Mouse (Mus musculus) lung, postnatal 36 days (tissue): ENCODE data around the gene Trp53.

ENCODE experiments used
- DNase-seq: peaks from one replicate; pipeline ENCODE4 v3.0.0; 2022; ENCODE audit warnings: mixed read lengths

Trp53 gene

DNA sequence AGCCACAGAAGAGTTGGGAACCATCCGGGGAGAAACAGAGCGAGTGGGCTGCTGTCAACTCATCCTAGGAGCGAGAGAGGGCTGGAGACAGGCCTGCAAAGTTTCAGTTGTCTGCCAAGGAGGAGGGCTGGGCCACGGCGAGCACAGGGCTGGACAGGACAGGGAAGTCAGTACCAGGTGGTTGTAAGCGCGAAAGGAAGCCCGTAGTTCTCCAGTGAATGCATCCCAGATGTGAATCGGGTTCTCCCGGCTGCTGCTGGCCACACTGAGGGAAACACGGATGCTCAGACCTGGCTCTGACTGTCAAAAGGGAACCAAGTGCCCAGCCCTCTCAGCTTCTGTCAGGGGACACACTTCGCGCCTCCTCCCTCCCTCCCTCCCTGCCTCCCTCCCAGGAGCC lies 16.8 kb upstream of the Trp53 start:
- DNase-seq: no peak

GRCm38 (mm10) chr11:69564391-69564790 lies 15.8 kb upstream of the Trp53 start:
- no peak for DNase-seq

GRCm38 (mm10) chr11:69565131-69565530 lies 15.0 kb upstream of the Trp53 start:
- DNase-seq: peak; percentile 15

DNA sequence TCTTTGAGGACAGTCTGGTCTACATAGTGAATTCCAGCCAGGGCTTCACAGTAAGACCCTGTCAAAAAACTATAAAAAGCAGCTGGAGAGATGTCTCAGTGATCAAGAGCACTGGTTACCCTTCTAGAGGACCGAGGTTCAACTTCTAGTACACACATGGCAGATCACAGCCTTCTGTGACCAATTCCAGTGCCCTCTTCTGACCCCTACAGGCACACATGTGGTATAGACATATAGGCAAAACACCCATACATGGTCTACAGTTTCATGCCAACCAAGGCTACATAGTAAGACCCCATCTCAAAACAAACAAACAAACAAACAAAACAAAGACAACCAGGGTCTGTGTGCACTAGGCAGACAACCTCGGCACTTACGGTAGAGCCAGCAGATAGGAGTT lies 4.9 kb upstream of the Trp53 start:
- peak; percentile 20 for DNase-seq

- no peak for DNase-seq
Measured at GRCm38 (mm10) chr11:69576307-69576706, 3.9 kb upstream of the Trp53 start.

DNA sequence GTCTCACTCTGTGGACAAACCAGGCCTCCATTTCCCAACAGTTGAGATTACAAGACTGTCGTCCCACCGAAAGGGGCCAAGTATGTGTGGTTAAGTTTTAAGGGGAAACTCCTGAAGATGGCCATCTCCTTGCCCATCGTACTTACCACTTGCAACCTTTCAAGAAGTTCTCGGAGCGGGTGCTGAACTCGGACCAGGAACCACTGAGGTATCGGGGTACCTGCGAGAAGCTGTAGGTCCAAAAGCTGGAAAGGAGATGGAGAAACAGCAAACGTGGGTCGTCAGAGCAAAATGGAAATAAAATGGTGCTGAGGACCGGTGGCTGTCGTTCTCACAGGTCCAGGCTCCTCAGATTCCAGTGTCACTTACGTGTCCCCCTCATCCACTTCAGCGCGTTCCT lies 1.9 kb upstream of the Trp53 start:
- no peak for DNase-seq

GRCm38 (mm10) chr11:69579128-69580017 lies 786 bp upstream of the Trp53 start:
- DNase-seq: peak; percentile 97

- peak; percentile 8 for DNase-seq
Measured at GRCm38 (mm10) chr11:69580572-69581146, 500 bp downstream of the Trp53 start.

DNA sequence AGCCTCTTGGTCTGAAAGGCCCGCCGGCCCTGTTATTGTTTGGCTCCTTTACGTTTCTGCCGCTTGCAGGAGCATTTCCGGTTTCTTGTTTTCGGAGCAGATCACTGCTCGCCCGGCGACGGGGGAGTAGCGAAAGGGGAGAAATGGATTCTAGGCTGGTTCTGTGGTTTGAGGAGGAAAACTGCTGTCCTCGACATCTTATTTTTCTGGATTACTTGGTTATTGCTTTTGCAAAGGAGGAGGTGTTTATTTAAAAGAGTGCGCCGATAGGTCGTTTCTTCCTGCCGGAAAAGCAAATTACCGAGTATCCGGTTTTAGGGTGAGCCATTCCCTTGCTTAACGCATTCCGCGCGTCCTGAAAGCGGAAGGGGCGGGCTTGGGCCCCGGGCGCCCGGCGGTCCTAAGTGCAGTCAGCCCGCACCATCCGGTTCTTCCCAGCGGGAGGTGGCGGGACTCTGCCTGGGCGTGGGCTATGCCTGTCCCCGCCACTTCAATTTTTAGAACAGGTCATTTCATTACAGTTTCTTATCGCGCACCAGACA lies 1.1 kb downstream of the Trp53 start:
- peak; percentile 96 for DNase-seq

- DNase-seq: no peak
Measured at GRCm38 (mm10) chr11:69581814-69582213, 1.7 kb downstream of the Trp53 start.

DNA sequence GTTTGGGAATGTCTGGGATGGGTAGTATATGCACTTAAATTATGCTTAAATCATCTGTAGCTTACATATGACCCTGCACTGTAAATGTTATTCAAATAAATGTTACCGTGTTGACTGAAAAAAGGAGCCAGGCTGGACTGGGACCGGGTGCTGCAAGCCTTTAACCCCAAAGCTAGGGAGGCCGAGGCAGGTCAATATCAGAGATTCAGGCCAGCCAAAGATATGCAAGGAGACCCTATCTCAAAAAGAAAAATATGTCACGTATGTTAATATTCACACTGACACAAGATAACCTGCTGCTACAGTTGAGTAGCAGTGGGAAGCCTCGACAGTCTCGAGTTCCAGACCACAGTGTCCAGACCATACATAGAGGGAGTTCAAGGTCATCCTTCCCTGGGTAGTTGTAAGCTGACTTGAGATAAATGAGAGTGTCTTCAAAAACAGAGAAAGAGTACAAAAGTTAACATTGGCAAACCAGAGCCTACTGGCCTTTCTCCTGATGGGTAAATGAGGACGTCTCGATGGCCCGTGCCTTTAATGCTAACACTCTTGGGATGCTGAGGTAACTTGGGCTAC lies 2.2 kb downstream of the Trp53 start:
- DNase-seq: no peak

GRCm38 (mm10) chr11:69584008-69584407 lies 3.8 kb downstream of the Trp53 start:
- DNase-seq: no peak

DNA sequence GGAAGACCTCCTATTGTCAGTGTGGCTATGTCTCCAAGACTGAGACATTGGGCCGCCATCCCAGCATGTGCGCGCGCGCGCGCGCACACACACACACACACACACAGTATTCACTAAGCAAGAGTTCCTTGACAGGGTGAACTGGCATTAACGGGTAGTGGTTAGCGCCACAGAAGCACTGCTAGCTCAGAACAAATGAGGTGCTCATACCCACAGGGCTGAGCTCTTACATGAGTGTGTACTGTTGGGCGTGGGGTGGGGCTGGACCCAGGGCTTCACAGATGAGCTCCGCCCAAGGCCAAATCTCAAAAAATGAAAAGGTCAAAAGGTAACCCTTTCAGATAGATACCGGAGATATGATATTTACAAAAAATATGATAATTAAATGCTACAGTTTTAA lies 4.8 kb downstream of the Trp53 start:
- no peak for DNase-seq

- DNase-seq: peak; percentile 16
Measured at GRCm38 (mm10) chr11:69585718-69586325, 5.7 kb downstream of the Trp53 start.

GRCm38 (mm10) chr11:69589207-69589834 lies 9.2 kb downstream of the Trp53 start:
- no peak for DNase-seq

DNA sequence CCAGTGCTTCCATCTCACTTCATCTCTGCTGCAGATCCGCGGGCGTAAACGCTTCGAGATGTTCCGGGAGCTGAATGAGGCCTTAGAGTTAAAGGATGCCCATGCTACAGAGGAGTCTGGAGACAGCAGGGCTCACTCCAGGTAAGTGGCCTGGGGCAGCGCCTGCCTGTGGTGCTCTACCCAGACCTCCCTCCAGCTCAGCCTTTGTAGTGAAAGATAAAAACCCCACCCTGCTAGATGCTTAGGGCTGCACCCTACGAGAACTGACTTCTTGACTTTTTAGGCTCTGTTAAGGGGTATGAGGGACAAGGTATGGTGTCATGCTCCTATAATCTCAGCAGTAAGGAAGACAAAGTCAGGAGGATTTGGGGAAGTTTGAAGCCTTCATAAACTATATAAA lies 10.5 kb downstream of the Trp53 start:
- no peak for DNase-seq

DNA sequence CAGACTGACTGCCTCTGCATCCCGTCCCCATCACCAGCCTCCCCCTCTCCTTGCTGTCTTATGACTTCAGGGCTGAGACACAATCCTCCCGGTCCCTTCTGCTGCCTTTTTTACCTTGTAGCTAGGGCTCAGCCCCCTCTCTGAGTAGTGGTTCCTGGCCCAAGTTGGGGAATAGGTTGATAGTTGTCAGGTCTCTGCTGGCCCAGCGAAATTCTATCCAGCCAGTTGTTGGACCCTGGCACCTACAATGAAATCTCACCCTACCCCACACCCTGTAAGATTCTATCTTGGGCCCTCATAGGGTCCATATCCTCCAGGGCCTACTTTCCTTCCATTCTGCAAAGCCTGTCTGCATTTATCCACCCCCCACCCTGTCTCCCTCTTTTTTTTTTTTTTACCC lies 11.3 kb downstream of the Trp53 start:
- DNase-seq: no peak

DNA sequence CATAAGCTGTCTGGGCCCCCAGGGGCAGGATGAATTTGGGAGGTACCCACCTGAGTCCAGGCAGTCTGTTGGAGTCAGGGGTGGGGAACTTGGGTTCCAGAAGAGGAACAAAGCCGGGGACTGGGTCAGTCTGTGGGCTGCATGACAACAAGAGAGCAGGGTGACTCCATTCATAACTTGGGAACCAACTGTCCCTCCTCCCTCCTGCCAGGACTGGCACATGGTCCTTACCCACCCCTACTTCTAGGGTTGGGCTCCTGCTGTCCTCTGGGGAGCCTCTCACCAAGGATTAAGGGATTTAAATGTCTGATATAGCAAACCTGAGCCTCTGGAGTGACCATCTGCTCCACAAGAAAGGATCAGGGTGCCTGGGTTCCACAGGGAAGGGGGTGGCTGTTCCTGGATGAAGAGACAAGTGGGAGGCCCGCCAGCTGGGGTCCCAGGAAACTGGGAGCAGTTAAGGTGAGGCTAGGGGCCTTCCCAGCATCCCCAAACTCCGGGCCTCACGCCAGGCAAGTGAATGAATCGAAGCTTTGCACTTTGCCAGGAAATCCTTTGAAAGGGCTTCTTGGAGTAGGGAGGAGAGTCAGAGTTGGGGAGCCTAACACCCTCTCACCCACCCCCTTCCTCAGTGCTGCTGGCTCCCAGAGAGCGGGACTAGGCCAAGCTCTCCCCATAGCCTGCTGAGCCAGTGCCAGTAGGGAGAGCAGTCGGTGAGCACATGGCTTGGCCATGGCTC lies 11.9 kb downstream of the Trp53 start:
- DNase-seq: no peak

GRCm38 (mm10) chr11:69592799-69593198 lies 12.6 kb downstream of the Trp53 start:
- no peak for DNase-seq

- DNase-seq: no peak
Measured at GRCm38 (mm10) chr11:69594853-69595252, 14.7 kb downstream of the Trp53 start.

DNA sequence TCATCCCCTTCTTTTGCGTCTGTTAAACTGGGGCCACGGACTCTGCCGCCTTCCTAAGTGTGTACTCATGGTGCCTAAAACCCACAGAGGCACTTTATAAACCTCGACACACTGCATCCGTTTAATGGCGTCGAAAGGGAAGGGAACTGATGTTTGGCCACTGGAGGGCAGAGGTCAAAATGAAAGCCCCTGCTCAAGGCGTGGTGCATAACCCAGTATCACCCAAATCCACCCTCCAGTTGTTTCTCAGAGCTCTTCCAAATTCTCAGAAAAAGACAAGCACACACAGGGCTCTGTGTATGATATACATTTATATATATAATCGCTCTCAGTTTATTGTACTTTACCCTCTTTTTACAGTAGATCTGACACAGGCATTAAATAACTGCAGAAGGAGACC lies 19.3 kb downstream of the Trp53 start:
- no peak for DNase-seq

DNA sequence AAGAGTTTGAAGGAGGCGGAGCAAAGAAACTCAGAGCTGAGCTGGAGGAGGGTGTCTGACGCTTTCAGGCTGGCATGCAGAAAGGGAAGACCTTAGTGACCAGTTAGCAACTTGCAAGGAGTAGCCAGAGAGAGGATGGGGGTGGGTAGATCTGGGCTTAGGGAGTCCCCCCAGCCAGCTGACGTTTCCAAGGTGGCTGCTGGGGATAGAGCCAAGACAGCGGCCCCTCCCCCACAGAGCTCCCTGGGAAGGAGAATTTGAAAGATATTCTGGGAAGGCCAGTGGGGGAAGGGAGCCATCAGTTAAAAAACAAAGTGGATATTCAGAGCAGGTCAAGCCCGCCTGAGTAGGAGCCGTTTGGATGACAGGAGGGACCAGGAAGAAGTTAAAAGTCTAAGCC lies 19.9 kb downstream of the Trp53 start:
- peak; percentile 28 for DNase-seq
